Mouse (Mus musculus) hindbrain, embryonic 14.5 days (tissue): Measurements from ENCODE around the gene Defb23. TPM values are rescaled to one million over a fixed set of nuclear protein-coding genes. Genes with fewer than 3 reads are reported as not detected.
A peak's percentile ranks its signal among the peaks of the same experiment; 100 is the strongest.

Experiments
- ATAC-seq: fragments of 200-750 bp; cut with Nextera tagmentation; 2 replicates; pipeline ENCODE4 v1.8.0; 2017; ENCODE audit warnings: moderate number of reproducible peaks, mild to moderate bottlenecking, moderate TSS enrichment, moderate library complexity; ENCODE audit not compliant: low FRiP score
- DNase-seq: peaks from one replicate; pipeline ENCODE4 v3.0.0-alpha.2; 2015; ENCODE audit warnings: low spot score
- H3K27ac ChIP-seq: fragments of 300-500 bp; sonication (generic); 2 replicates; pipeline ENCODE4 v1.5.1; 2014; ENCODE audit warnings: mild to moderate bottlenecking, moderate library complexity
- H3K27me3 ChIP-seq: fragments of 300-500 bp; sonication (generic); 2 replicates; pipeline ENCODE4 v1.6.1; 2014; ENCODE audit warnings: mild to moderate bottlenecking, low read length, mixed read lengths; ENCODE audit not compliant: control insufficient read depth, insufficient read depth
- H3K36me3 ChIP-seq: fragments of 300-500 bp; sonication (generic); replicated peaks from 2 replicates; pipeline ENCODE4 v1.6.1; 2014; ENCODE audit not compliant: control insufficient read depth, insufficient read depth
- H3K4me1 ChIP-seq: fragments of 300-500 bp; sonication (generic); replicated peaks from 2 replicates; pipeline ENCODE4 v1.6.1; 2014; ENCODE audit warnings: antibody characterized with exemption, low read length, mixed read lengths; ENCODE audit not compliant: control insufficient read depth, insufficient read depth
- H3K4me2 ChIP-seq: fragments of 300-500 bp; sonication (generic); replicated peaks from 2 replicates; pipeline ENCODE4 v1.6.1; 2014; ENCODE audit warnings: mild to moderate bottlenecking, moderate library complexity
- H3K4me3 ChIP-seq: fragments of 300-500 bp; sonication (generic); replicated peaks from 2 replicates; pipeline ENCODE4 v1.5.1; 2014; ENCODE audit warnings: mild to moderate bottlenecking, low read length
- H3K9ac ChIP-seq: fragments of 300-500 bp; sonication (generic); 2 replicates; pipeline ENCODE4 v1.6.1; 2014
- H3K9me3 ChIP-seq: fragments of 300-500 bp; sonication (generic); 2 replicates; pipeline ENCODE4 v1.6.1; 2016; ENCODE audit warnings: low read length; ENCODE audit not compliant: control insufficient read depth
- WGBS: fragments of 180-500 bp; shearing (Covaris S2); extraction: QIAGEN DNeasy Blood & Tissue Kit; methylation state at CpG from one replicate; pipeline ENCODE4 v1.1.7; 2014; 5-methylcytosine and 5-hydroxymethylcytosine counted together
- polyA plus RNA-seq: library from polyadenylated mRNA; unstranded; fragments of >200 nt; fragmentation: Nextera tagmentation; extraction: Ambion mirVana; gene quantifications from 2 replicates; pipeline ENCODE4 v1.2.1, GENCODE M21; 2014

Defb23 gene
- polyA plus RNA-seq, 1 experiment from 2014 or later = not detected

- ATAC-seq = no peak
These were observed 17.3 kb upstream of the Defb23 start for GRCm38 (mm10) chr2:152481726-152482125.

DNA sequence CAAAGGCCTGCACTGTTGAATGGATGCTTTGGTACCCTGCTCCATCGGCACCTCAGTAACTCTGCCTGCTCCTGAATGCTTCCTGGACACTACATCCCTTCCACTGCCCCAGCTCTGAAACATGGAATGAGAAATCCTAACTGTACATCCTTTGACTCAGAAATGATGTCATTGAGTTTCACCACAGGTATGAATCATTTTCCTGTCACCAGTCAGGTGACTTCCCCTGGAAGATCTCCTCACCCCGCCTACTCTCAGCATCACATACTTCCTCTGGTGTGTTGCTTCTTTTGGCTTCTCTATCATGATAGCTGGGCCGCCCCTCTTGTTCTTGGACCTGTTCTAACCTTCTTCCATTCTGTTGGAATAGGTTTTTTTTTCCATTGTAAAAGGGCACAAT lies 16.5 kb upstream of the Defb23 start:
- no peaks in the 10 kb centered on the region for H3K4me1 ChIP-seq
- no peaks in the 10 kb centered on the region for H3K9me3 ChIP-seq
- 90% methylated on average over 3 of the region's 3 CpGs for WGBS
- H3K36me3 ChIP-seq = no peaks in the 10 kb centered on the region
- H3K27me3 ChIP-seq = no peaks in the 10 kb centered on the region
- no peak for DNase-seq
- H3K4me3 ChIP-seq = no peak overlapping the region
- no peak for ATAC-seq
- H3K4me2 ChIP-seq = no peak overlapping the region
- H3K27ac ChIP-seq = no peak overlapping the region
- no peak overlapping the region for H3K9ac ChIP-seq

More at GRCm38 (mm10) chr2:152481726-152482125, 17.3 kb upstream of the Defb23 start:
- no peak for DNase-seq
- WGBS = 89% methylated on average over 7 of the region's 7 CpGs
- Histone ChIP-seq H3K36me3 (no peaks in the 10 kb centered on the region), H3K4me3 (no peak overlapping the region), H3K27ac (no peak overlapping the region), H3K9ac (no peak overlapping the region), H3K4me2 (no peak overlapping the region), H3K4me1 (no peaks in the 10 kb centered on the region), H3K27me3 (no peaks in the 10 kb centered on the region), H3K9me3 (no peaks in the 10 kb centered on the region)

GRCm38 (mm10) chr2:152476763-152477162 lies 12.3 kb upstream of the Defb23 start, which contains the start of gene Defb20:
Gene Defb20, plus strand, starts transcription at chr2:152477063.
- 76% methylated on average over 2 of the region's 2 CpGs for WGBS
- Histone ChIP-seq H3K36me3 (no peaks in the 10 kb centered on the region), H3K27me3 (no peaks in the 10 kb centered on the region), H3K4me3 (no peak within 1 kb of the TSS), H3K9ac (no peak within 1 kb of the TSS), H3K4me1 (no peaks in the 10 kb centered on the region), H3K9me3 (no peaks in the 10 kb centered on the region), H3K4me2 (no peak within 1 kb of the TSS), H3K27ac (no peak within 1 kb of the TSS)
- no peak for DNase-seq
- ATAC-seq = no peak

GRCm38 (mm10) chr2:152472434-152472833 lies 8.0 kb upstream of the Defb23 start:
- no peak overlapping the region for H3K4me2 ChIP-seq
- WGBS = 28% methylated on average over 3 of the region's 3 CpGs
- no peaks in the 10 kb centered on the region for H3K36me3 ChIP-seq
- ATAC-seq (no peak), DNase-seq (no peak)
- no peaks in the 10 kb centered on the region for H3K4me1 ChIP-seq
- no peak overlapping the region for H3K9ac ChIP-seq
- H3K27me3 ChIP-seq = no peaks in the 10 kb centered on the region
- no peak overlapping the region for H3K27ac ChIP-seq
- no peak overlapping the region for H3K4me3 ChIP-seq
- no peaks in the 10 kb centered on the region for H3K9me3 ChIP-seq

DNA sequence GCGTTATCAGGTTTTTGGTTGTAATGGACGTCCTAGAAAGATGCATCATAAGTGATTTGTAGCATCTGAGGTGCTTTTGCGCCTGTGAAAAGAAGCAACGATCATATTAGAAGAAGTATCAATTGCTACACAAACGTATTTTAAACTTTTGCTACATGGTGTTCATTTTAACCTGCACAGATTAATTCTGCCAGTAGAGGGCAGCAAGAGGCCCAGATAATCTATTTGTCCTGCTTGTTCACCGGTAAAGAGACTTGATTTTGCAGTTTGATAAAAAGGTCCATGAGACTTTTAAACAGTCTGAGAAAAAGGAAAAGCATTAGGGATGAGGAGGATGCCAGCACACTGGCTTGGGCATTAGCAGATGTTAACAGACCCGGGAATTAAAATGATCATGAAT lies 6.6 kb upstream of the Defb23 start:
- DNase-seq (peak; percentile 81), ATAC-seq (no peak)
- Histone ChIP-seq H3K4me2 (no peak overlapping the region), H3K36me3 (no peaks in the 10 kb centered on the region), H3K27me3 (no peaks in the 10 kb centered on the region), H3K9ac (no peak overlapping the region), H3K4me1 (no peaks in the 10 kb centered on the region), H3K27ac (no peak overlapping the region), H3K4me3 (no peak overlapping the region), H3K9me3 (no peaks in the 10 kb centered on the region)
- WGBS = 35% methylated on average over 7 of the region's 7 CpGs

DNA sequence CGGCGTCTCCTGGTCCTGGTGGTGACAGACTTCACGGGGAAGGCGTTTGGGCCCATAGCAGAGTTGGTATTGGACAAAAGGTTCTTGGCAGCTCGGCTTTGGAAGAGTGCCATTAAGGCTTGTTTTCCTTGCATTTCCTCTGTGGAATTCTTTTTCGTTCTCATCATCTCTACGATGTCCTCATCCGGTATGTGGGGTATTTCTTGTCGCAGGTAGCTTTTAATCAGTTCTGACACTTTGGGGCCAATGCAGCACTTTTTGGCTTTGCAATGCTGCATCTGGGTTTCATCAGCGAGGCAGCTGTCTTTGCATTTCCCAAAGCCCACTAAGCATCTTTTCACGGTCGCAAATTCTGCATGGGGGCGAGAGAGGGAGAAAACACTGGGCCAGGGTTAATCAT lies 5.2 kb downstream of the Defb23 start:
- DNase-seq = no peak
- Histone ChIP-seq H3K9ac (no peak overlapping the region), H3K36me3 (no peaks in the 10 kb centered on the region), H3K9me3 (no peaks in the 10 kb centered on the region), H3K27ac (no peak overlapping the region), H3K27me3 (no peaks in the 10 kb centered on the region), H3K4me2 (no peak overlapping the region), H3K4me1 (no peaks in the 10 kb centered on the region), H3K4me3 (no peak overlapping the region)
- WGBS = 61% methylated on average over 13 of the region's 13 CpGs
- ATAC-seq = no peak

GRCm38 (mm10) chr2:152452101-152452781 lies 12.2 kb downstream of the Defb23 start:
- Histone ChIP-seq H3K27me3 (no peaks in the 10 kb centered on the region), H3K4me2 (no peak overlapping the region), H3K9me3 (no peaks in the 10 kb centered on the region), H3K9ac (no peak overlapping the region), H3K27ac (no peak overlapping the region), H3K4me1 (no peaks in the 10 kb centered on the region), H3K4me3 (no peak overlapping the region), H3K36me3 (no peaks in the 10 kb centered on the region)
- ATAC-seq = no peak; the same call in 1 of the 2 replicates
- 75% methylated on average over 4 of the region's 4 CpGs for WGBS
- no peak for DNase-seq

- Histone ChIP-seq H3K9ac (no peak overlapping the region), H3K27me3 (no peaks in the 10 kb centered on the region), H3K4me3 (no peak overlapping the region), H3K4me1 (no peaks in the 10 kb centered on the region), H3K36me3 (no peaks in the 10 kb centered on the region), H3K4me2 (no peak overlapping the region), H3K9me3 (no peaks in the 10 kb centered on the region), H3K27ac (no peak overlapping the region)
- peak; percentile 81 for DNase-seq
- WGBS = 8% methylated on average over 5 of the region's 5 CpGs
- no peak for ATAC-seq
These were observed 14.2 kb downstream of the Defb23 start for GRCm38 (mm10) chr2:152450241-152450640.

DNA sequence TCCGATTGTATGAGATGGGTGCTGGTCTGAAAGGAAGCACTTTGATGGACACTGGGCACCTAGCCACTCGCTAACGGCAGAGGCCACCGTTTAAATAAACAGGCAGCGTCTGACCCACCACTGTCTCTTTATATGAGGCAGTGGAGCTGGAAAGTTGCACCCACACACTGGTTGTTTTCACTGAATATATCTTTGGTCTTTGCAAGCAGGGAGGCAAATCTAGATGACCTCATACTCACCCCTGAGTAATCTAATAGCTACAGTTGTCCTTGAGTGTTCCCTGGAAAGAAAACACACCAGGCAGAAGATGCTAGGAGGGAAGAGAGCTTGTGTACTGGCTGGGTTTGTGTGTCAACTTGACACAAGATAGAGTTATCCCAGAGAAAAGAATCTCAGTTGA lies 17.0 kb downstream of the Defb23 start:
- H3K9me3 ChIP-seq = no peaks in the 10 kb centered on the region
- no peak overlapping the region for H3K27ac ChIP-seq
- 60% methylated on average over 5 of the region's 5 CpGs for WGBS
- H3K4me1 ChIP-seq = no peaks in the 10 kb centered on the region
- no peaks in the 10 kb centered on the region for H3K36me3 ChIP-seq
- no peaks in the 10 kb centered on the region for H3K27me3 ChIP-seq
- H3K4me2 ChIP-seq = no peak overlapping the region
- no peak overlapping the region for H3K4me3 ChIP-seq
- no peak for ATAC-seq
- DNase-seq = no peak
- H3K9ac ChIP-seq = no peak overlapping the region

GRCm38 (mm10) chr2:152446642-152447041 lies 17.8 kb downstream of the Defb23 start:
- Histone ChIP-seq H3K9me3 (no peaks in the 10 kb centered on the region), H3K27me3 (no peaks in the 10 kb centered on the region), H3K4me2 (no peak overlapping the region), H3K4me1 (no peaks in the 10 kb centered on the region), H3K4me3 (no peak overlapping the region), H3K36me3 (no peaks in the 10 kb centered on the region), H3K9ac (no peak overlapping the region), H3K27ac (no peak overlapping the region)
- DNase-seq (no peak), ATAC-seq (no peak)
- 72% methylated on average over 2 of the region's 2 CpGs for WGBS
